Mouse (Mus musculus) CD4-positive, CD25-positive, alpha-beta regulatory T cell, adult 2 months (primary cell): ENCODE measurements around the gene Cdv3.
"Not testable (repeated sequence)": the region's sequence is repeated elsewhere in the genome, so short reads cannot be mapped to it uniquely, and the experiment has no call there.

Source experiments
- DNase-seq: peaks from one replicate; pipeline ENCODE4 v3.0.0-alpha.2; 2012; ENCODE audit warnings: low read depth, low spot score

Gene Cdv3

DNA sequence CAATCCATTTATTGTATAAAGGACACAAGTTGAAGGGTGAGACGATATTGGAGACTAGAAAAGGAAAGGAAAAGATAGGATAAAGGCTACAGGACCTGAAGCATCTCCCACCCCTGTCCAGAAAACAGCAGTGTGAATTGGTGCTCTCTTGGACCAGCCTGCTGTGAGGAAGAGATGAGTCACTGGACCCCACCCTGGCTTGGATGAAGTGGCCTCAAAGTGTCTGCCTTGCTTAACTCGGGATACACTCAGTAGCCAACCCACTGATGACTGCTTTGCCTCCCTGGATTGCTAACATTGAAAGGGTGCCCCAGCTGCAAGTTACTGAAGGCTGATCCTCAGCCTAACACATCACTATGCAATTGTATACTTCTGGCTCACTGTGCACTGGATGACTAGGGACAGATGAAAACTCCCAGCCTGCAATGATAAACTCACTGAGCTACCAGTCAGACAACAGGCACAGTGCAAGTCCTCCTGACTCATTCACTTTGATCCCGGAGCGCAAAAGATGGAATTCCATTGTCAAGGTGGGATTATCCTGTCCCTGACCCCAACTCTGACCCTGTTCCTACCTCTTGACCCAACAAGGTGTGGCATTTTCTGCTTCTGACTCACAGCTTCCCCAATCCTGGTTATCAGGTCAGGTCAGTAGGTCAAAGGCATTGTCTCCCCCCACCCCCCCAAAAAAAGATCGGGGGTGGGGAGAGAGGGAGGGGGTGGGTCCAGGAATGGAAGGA is 6.8 kb upstream of the Cdv3 start:
- DNase-seq = no peak

DNA sequence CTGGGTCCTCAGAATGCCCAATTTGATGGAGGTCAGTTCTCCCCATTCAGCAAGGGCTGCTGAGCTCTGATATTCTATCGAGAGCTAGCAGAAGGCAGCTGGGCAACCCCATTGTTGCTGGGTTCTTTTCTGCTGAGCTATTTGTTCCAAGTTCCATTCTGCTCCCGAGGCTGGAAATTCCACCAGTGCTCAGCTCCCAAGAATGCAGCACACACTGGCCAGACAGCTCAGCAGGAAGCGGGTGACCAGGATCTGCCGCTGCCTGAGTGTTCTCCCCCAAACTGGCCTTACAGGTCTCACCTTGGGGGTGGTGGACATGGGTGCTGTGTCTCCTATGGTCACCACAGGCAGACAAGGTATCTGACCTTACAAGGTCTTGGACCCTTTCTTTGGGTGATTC is 4.3 kb upstream of the Cdv3 start:
- DNase-seq = no peak

DNA sequence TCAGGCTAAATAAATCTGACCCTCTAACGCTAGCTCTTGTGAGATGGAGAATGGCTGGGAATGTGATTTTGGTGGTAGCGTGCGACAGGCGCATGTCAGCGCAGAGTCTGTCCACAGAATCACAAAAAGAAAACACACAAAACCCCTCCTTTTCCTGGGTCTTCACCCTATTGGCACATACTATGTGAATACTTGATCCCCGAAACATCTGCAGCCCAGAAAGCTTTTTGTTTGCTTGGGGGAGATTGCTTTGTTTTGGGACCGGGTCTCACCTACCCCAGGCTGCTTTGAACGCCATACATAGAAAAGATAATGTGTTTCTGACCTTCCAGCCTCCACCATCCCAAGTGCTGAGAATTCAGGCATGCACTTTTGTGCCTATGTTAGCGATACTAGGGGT is 716 bp upstream of the Cdv3 start:
- no peak for DNase-seq

DNA sequence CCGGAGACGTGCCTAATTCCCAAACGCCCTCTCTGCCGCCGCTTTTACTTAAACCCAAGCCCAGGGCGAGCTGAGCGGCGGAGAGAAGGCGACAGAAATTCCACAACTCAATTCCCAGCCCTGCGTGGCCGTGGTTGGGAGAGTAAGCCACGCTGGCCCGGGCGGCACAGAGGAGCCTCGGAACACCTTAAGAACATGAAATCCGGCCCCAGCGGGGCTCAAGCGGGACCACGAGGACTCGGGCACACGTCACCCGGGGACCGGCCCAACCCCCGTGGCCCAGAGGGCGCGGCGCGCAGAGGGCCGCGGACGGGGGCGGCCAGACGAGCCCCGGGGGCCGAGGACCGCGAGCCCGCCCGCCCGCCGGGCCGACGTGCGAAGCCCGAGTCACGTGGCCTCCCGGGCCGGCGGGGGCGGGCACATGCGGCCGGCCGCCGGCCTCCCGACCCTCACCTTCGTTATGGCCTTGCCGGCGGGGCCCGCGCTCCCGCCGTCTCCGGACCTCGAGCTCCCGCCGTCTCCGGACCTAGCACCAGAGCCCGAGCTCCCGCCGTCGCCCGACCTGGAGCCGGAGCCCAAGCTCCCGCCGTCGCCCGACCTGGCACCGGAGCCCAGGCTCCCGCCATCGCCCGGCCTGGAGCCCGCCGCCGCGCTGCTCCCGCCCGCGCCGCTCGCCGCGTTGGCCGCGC is 895 bp downstream of the Cdv3 start:
- DNase-seq = peak; percentile 67

DNA sequence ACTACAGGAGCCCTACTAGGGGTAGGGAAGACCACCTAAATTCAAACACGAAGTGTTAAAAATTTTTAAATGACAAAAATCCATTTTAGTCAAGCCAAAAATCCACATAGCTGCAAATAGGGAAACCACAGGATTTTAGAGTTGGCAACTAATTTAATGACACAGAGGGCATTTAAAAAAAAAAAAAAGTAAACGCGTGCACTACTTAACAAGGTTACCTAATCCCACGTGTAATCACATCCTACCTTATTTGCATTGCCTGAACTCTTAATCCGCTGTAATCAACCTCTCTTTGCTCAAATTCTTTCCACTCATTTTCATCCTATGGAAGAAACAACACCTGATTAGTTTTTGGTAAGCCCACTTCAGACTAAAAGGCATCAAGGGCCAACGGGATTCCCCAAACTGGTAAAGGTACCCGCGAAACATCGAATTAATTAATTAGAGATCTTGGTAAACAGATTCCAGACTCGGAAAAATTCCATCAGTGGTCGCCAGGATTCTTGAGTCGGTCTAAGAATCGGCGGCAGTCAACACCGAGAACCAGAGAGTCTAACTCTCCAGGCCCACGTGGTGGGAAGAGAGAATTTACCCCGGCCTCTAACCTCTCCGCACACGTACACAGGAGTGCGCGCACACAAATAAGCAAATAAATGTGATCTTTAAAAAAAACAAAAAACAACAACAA is 1.8 kb downstream of the Cdv3 start:
- DNase-seq = peak; percentile 49

DNA sequence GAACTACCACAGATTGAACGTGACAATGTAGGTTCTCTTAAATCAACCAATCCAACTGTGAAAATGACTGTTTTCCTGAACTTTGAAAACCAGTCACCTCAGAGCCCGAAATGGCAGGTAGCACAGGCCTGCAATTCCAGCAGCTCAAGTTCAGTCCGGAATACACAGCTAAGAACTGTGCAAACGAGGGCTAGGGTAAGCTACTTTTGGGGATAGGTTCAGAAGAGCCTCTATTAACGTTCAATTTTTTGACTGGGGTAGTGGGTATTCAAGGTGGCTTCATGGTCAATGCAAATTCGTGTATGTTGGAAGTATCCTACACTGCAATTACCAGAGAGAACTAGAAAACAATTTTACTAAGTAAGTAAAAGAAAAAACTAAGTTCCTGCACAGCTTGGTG is 2.6 kb downstream of the Cdv3 start:
- DNase-seq = no peak

DNA sequence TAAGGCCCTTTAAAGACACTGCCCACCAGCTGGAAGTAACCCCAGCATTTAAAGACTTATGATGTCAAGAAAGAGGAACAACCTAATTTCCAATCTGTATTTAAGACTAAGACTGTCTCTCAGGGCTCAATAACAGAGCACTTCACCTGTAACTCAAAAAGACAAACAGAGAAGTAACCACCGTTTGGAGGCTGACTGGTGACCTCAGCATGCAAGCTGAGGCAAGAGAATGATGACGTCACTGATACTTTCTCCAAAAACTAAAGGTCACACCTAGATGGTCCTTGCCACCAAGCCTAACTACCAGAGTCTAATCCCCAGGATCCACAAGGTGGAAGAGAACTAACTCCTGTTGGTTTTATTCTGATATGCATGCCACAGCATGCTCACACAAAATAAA is 5.0 kb downstream of the Cdv3 start:
- no peak for DNase-seq

DNA sequence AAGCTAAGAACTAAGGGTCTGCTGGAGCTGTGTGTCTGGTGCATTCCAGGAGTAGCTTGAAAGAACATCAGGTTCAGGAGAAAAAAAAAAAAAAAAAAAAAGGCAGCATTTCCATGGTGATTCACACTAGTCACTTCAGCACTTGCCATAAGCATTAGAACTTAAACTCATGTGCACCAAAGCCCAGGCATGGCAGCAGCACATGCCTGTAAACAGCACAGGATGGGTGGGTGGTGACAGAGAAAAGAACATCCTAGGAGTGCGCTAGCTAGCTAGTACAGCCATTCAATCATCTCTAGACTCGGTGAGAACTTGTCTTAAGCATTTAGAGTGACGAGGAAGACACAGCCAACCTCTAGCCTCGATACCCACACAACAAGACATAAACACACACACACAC is 7.1 kb downstream of the Cdv3 start:
- no peak for DNase-seq

DNA sequence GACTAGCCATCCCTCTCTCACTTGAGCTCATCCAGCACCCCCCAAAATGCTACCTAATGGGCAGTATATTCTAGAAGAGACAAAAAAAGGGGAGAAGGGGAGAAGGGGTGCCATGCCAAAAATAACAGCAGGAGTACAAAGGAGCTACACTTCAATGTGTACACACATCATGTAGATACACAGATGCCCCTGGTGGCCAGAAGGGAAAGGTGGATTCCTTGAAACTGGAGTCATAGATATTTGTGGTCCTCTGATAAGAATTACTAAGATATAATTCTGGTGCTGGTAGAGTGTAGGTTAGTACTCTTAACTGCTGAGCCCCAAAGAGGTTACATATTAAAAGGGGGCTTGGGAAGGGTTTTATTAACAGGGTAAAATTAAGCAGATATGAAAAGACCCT is 7.7 kb downstream of the Cdv3 start:
- DNase-seq = peak; percentile 21

DNA sequence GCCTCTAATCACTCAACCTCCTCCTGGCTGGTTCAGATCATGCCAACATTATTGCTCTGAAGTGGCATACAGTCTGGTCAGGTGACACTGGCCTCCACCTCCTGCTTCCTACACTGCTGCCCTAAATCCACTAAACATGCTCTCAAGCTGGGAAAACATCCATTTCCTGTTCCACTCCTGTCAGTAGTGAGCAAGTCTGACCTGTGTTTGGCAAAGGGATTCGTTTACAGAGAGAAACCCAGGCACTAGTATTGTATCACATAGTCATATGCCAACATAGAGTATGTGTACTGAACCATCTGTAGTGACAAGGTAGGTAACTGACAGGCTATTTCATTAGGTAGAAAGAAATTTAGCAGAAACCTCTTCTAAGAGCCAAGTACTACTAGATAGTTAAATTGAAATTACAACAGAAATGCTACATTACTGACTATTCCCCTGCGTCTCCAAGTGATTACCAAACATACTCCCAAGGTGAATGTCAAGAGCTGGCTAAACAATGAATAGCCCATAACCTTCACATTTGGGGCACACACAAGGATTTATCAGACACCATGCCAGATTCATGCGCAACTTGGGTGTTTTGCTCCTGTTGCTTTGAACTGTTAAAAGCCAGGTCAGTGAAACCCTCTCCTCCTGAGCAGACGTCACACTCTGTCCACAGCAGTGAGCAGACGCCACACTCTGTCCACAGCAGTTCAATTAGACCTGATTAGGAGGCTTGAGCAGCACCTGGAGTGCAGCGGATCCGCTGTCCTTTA is 12.0 kb downstream of the Cdv3 start:
- DNase-seq = not testable (repeated sequence)

DNA sequence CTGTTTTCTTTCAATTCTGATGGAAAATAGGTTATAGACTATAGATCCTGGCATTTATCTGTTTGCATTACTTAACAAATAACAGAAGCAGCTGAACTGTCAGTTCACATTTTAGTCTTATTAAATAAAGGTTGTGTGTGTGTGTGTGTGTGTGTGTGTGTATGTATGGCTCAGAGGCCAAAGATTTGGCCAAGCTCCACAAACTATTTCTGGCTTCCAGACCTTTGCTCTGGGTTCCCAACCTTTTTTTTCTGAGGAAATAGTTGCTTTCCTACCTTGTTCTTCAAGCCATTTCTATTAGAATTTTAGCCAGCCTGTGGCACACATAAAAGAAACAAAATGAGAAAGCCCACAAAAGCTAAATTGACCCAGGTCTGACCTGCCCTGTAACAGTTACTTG is 16.8 kb downstream of the Cdv3 start:
- DNase-seq = no peak

DNA sequence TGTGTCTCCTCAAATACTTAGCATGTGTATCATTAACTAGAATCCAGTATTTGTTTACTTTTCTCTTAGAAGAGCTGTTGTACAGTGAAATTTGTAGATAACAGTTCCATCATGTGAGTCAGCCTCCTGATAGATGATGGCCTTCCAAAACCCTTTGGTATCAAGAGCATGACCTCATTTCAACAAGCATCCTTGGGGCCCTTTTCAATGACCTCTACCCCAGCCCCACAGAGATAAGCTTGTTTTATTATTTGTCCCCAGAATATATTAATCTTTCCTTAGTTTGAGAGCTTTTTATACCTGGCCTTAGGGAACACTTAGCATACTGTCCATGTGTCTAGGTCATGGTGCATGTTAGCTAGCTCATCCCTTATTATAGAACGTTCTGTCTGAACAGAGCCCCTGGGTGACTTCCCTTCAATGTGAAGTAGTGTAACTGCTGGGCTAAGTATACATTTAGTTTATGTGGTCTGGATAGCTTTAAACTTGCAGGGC is 17.6 kb downstream of the Cdv3 start:
- DNase-seq = no peak

DNA sequence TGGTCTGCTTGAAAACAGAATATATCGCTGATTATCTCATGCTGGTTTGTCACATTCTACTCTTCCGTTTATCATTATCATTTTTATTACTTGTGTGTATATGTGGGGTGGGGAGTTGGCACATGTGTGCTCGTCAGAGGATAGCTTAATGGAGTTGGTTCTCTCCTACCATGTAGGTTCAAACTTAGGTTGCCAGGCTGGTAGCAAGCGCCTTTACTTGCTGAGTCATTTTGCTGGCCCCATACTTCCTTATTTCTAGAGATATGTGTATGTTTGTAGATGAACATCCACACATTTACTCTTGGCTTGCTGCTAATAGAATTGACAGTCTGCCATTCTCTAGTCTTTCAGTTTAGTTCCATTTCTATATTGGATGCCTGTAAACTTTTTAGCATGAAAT is 18.6 kb downstream of the Cdv3 start:
- no peak for DNase-seq

DNA sequence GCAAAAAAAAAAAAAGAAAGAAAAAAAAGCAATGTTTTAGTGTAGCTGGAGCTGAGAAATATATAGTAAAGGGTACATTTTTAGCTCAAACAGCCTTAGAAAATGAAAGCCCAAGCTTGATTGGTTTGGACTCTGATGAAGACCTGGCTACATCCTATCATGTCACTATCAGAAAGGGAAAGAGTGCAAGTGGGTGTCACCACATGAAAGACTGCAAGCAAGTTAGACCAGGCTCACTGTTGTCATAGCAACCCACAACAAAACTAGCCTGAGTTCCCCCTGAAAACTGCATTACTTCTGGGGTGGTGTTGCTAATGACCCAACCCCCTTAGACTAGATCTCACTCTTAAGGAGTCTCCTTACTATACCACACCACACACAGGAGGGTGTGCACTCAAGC is 28.7 kb downstream of the Cdv3 start:
- DNase-seq = peak; percentile 20

DNA sequence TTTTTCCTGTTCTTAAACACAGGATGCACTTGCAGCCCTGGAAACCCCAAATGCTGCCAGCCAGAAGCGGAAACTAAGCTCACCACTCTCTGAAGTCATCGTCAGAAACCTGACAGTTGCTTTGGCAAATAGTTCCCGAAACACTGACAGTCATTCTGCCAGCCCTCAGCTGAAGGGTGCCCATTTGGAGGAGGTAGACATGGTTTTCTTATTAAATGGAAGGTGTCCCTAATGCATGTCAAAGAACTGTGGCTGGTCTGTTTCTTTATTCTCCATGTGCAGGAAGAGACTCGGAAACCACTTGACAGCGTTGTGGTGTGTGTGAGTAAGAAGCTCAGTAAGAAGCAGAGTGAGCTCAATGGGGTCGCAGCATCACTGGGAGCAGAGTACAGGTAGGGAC is 33.0 kb downstream of the Cdv3 start:
- no peak for DNase-seq

DNA sequence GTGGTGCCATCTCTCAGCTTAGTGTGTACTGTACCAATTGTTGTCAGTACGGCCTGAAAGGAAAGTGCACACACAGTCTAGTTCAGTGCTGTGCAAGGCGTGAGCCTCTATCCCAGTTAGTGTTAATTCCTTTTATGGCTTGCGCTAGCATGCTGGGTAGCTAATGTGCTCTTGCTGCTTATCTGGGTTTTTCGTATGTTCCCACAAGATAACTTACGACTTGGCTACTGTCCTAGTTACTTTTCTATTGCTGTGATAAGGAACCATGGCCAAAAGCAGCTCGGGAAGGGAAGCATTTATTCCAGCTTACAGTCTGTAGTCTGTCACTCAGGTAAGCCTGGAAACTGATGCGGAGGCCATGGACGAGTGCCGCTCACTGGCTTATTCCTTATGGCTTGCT is 39.2 kb downstream of the Cdv3 start:
- DNase-seq = no peak

DNA sequence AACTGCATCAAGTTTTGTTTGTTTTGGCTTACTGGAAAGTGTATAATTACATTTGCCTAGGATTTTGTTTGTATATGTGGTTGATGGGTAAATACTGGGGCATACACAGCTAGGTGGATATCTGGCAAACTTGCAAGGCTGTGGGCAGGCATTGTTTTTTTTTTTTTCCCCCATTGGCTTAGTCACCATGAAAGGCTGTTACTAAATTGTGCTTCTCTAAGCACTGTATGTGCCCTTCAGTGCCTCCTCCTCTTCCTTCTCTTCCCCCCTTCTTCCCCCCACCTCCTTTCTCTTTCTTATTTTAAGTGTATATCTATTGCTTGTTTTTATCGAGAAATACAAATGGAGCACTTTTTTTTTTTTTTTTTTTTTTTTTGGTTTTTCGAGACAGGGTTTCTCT is 41.0 kb downstream of the Cdv3 start:
- DNase-seq = no peak

DNA sequence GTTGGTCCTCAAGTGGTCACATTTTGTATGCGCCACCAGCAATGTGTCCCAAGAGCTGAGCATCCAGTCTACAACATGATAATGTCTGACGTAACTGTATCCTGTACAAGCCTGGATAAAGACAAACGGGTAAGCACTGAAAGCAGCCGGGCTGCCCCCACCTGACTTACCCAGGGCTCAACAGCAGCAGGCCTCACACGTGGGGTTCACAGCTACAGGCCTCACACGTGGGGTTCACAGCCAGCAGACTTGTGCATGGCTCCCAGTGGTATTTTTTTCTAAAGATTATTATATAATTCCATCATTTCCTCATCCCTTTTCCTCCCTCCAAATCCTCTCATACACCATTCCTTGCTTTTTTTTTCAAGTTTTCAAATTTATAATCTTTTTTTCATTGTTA is 55.8 kb downstream of the Cdv3 start:
- DNase-seq = no peak

DNA sequence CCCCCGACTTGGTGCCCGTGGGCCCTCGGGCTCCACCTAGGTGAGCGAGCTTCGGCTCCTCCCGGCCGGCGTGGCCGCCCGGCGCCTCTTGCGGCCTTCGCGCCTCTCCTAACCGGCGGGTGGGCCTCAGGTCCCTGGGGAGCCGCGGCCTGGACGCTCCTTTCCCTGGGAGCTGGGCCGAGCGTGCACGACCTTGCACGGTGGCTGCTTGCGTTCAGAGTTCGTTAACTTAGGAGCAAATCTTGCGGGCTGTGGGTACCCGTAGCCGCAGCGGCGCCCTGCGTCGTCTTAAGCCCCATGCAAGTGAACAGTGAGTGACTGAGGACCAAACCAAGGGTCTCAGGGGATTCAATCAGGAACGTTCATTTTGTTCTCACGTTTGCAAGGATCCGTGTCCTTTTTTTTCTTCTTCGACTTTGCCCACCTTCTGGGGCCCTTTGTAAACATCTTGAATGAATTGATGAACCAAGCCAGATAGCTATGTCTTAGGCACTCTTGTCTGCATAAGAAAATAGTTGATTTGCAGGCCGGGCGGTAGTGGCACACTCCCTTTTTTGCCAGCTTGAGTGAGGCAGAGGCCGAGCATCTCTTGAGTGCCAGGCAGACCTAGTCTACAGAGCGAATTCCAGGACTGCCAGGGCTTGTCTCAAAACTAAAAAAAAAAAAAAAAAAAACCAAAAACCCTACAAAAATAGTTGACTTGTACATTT is 60.2 kb downstream of the Cdv3 start:
- DNase-seq = no peak

DNA sequence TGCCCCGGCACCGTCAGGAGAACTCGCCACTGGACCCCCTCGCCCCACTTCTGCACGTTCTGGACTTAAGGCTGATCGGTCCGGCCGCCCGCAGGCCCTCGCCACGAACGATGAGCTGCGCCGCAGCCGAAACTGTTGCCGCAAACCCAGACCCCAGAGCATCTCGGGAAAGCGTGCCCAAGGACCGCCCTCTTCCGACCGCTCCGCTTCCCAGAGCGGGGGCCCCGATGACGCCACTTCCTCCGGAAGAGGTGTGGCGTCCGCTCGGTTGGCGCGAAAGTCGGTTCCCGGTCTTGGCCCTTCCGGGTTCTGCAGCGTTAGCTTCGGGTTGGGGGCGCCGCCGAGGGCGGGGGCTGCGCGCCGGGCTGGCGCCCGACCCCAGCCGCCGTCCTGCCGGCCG is 60.7 kb downstream of the Cdv3 start, which contains the start of the genes 1300017J02Rik and Topbp1:
1300017J02Rik (minus strand) TSS at position 156 of the 400 bp plus-strand sequence.
Topbp1 (plus strand) TSS at position 289 of the 400 bp plus-strand sequence.
- peak; percentile 95 for DNase-seq
